11 mouse cellular contexts compared by ENCODE assay signal in the genomic region with DNA sequence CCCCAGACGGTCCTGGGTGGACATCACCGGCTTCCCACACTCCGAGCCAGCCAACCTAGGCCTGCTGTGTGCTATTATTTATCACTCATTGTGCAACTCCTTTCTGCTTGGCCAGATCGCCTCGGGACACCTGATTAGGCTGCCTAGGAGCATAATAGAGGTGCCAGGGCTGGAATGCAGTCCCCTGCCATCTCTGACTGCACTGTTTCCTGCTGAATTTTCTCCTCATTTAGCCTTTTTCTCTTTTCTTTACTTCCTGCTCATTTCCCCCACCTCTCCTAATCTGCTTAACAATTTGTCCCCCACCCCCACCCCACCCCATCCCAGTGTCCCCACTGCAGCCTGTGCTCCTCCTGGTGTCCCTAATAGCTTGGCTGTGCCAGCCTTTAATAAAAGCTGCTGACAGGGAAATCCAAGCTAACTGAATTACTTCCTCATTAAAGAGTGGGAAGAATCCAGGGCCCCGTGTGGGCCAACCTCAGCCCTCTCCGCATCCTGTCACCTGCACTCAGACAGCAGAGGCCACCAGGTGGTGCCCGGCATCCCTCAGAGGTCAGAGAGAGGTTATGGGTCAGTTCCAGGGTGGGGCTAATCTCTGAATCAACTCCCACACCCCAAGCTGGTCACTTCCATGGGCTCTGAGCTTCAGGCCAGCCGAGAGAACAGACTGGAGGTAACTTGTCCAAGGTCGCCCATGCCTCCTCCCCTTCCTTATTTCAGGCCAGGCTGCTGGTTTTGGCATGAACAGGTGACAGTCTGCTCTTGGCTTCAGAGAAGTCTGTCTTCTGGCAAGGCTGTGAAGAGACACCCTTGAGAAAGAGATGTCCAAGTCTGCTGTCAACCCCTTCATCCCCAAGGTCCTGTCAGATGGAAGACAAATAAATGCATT.
A peak's percentile ranks its signal among the peaks of the same experiment; 100 is the strongest.
DNase-seq lines count a peak whose midpoint lies in the region; ATAC-seq and TF ChIP-seq lines count a peak whose summit lies in the region.
"Had no signal": no experiment of that assay in that cellular context is flagged by ENCODE, and none has a peak within 500 bp of the region (broad histone marks: within the 10 kb centered on the region; RNA-seq: fewer than 3 reads in every experiment).

No protein-coding gene starts in this region.

- 0 out of 2 replicates have a peak, but pooled peaks cover 5% of the 10 kb centered on the region for H3K27me3 ChIP-seq in midbrain, embryonic 10.5 days (ENCODE audit: low read depth, poor library complexity, severe bottlenecking)
- H3K27me3 ChIP-seq in midbrain, embryonic 14.5 days (ENCODE audit: control insufficient read depth, insufficient read depth, low read length) = no peaks in the 10 kb centered on the region
- H3K27me3 ChIP-seq in embryonic facial prominence, embryonic 10.5 days (replicated peaks; ENCODE audit: low read depth, poor library complexity, severe bottlenecking) = no peaks in the 10 kb centered on the region
- no peaks in the 10 kb centered on the region for H3K27me3 ChIP-seq in hindbrain, embryonic 16.5 days (replicated peaks; ENCODE audit: control insufficient read depth, insufficient read depth, low read length)
- H3K27me3 ChIP-seq: liver, embryonic 15.5 days had no signal

- H3K9ac ChIP-seq in midbrain, embryonic 14.5 days (replicated peaks; ENCODE audit: low read length) = no peak overlapping the region
- H3K9ac ChIP-seq in hindbrain, embryonic 16.5 days (ENCODE audit: low read depth, low read length) = no peak overlapping the region
- H3K9ac ChIP-seq: liver, embryonic 15.5 days had no signal

- no peaks in the 10 kb centered on the region for H3K36me3 ChIP-seq in midbrain, embryonic 10.5 days
- no peaks in the 10 kb centered on the region for H3K36me3 ChIP-seq in midbrain, embryonic 14.5 days (ENCODE audit: control insufficient read depth, insufficient read depth, low read length)
- H3K36me3 ChIP-seq in embryonic facial prominence, embryonic 10.5 days (replicated peaks) = no peaks in the 10 kb centered on the region
- H3K36me3 ChIP-seq in hindbrain, embryonic 16.5 days (ENCODE audit: control insufficient read depth, insufficient read depth, low read length) = no peaks in the 10 kb centered on the region
- H3K36me3 ChIP-seq: liver, embryonic 15.5 days had no signal

- ATAC-seq in midbrain, embryonic 14.5 days (ENCODE audit: low FRiP score, low TSS enrichment) = no peak
- peak; percentile 50 for ATAC-seq in hindbrain, embryonic 16.5 days

- no peak overlapping the region for H3K4me2 ChIP-seq in midbrain, embryonic 14.5 days (ENCODE audit: low read length)
- H3K4me2 ChIP-seq in hindbrain, embryonic 16.5 days (ENCODE audit: low read length) = no peak overlapping the region
- H3K4me2 ChIP-seq: liver, embryonic 15.5 days had no signal

- H3K4me3 ChIP-seq in midbrain, embryonic 10.5 days = no peak overlapping the region
- no peak overlapping the region for H3K4me3 ChIP-seq in midbrain, embryonic 14.5 days (replicated peaks; ENCODE audit: low read depth, low read length)
- no peak overlapping the region for H3K4me3 ChIP-seq in embryonic facial prominence, embryonic 10.5 days
- H3K4me3 ChIP-seq in hindbrain, embryonic 16.5 days (ENCODE audit: low read length) = no peak overlapping the region
- H3K4me3 ChIP-seq in gastrocnemius, adult 2 months = no peak overlapping the region
- H3K4me3 ChIP-seq: liver, embryonic 15.5 days had no signal

- TF ChIP-seq CTCF in gastrocnemius, adult 2 months (IDR thresholded peaks at IDR 0.05) = no peak; the same call in 1 of the 2 replicates

- intact Hi-C loops in gastrocnemius, adult 2 months (cut with DNase I) = no loop called here

- no peaks in the 10 kb centered on the region for H3K9me3 ChIP-seq in midbrain, embryonic 10.5 days (replicated peaks)
- no peaks in the 10 kb centered on the region for H3K9me3 ChIP-seq in midbrain, embryonic 14.5 days (ENCODE audit: control insufficient read depth, low read length)
- no peaks in the 10 kb centered on the region for H3K9me3 ChIP-seq in embryonic facial prominence, embryonic 10.5 days
- no peaks in the 10 kb centered on the region for H3K9me3 ChIP-seq in hindbrain, embryonic 16.5 days (ENCODE audit: control insufficient read depth, low read length)
- H3K9me3 ChIP-seq: liver, embryonic 15.5 days had no signal

- no peak for DNase-seq in midbrain, embryonic 10.5 days (ENCODE audit: low spot score)
- no peak for DNase-seq in midbrain, embryonic 14.5 days
- DNase-seq in embryonic facial prominence, embryonic 10.5 days (ENCODE audit: low spot score) = no peak
- DNase-seq in retina, postnatal 1 day = peak; percentile 29
- no peak for DNase-seq in gastrocnemius, adult 2 months
- no peak for DNase-seq in thymus, adult 18-20 months
- DNase-seq in spleen, postnatal 14 days (ENCODE audit: low spot score in 2 of 2) = no peak
- DNase-seq: adrenal gland, adult 2 months; thymus, adult 2 months had no signal

- H3K27ac ChIP-seq in midbrain, embryonic 10.5 days (replicated peaks) = peak overlapping the region; percentile 39; the same call in 1 of the 2 replicates
- no peak overlapping the region for H3K27ac ChIP-seq in midbrain, embryonic 14.5 days (replicated peaks; ENCODE audit: low read depth, low read length)
- peak overlapping the region; percentile 31 for H3K27ac ChIP-seq in embryonic facial prominence, embryonic 10.5 days (replicated peaks)
- no peak overlapping the region for H3K27ac ChIP-seq in hindbrain, embryonic 16.5 days (ENCODE audit: low read depth, low read length)
- no peak overlapping the region for H3K27ac ChIP-seq in gastrocnemius, adult 2 months
- H3K27ac ChIP-seq: liver, embryonic 15.5 days had no signal

- WGBS in midbrain, embryonic 10.5 days = 35% methylated on average over 10 of the region's 10 CpGs
- 22% methylated on average over 10 of the region's 10 CpGs for WGBS in midbrain, embryonic 14.5 days
- 37% methylated on average over 10 of the region's 10 CpGs for WGBS in embryonic facial prominence, embryonic 10.5 days
- 22% methylated on average over 10 of the region's 10 CpGs for WGBS in hindbrain, embryonic 16.5 days

- H3K4me1 ChIP-seq in midbrain, embryonic 10.5 days = peaks cover 26% of the 10 kb centered on the region
- H3K4me1 ChIP-seq in midbrain, embryonic 14.5 days (ENCODE audit: control insufficient read depth, insufficient read depth, low read length) = peaks cover 18% of the 10 kb centered on the region
- peaks cover 21% of the 10 kb centered on the region for H3K4me1 ChIP-seq in embryonic facial prominence, embryonic 10.5 days
- peaks cover 4% of the 10 kb centered on the region for H3K4me1 ChIP-seq in hindbrain, embryonic 16.5 days (ENCODE audit: control insufficient read depth, insufficient read depth, low read depth, low read length)
- H3K4me1 ChIP-seq: liver, embryonic 15.5 days had no signal

Comparison
In these comparisons a context has a peak if more than half of its experiments do, and no peak if none do; other contexts are left out.
1. H3K27ac ChIP-seq: peak in midbrain, embryonic 10.5 days (single experiment) and embryonic facial prominence, embryonic 10.5 days (single experiment); none in midbrain, embryonic 14.5 days (single experiment), hindbrain, embryonic 16.5 days (single experiment) and gastrocnemius, adult 2 months (single experiment).